ENCODE assay signal across 18 mouse cellular contexts in genomic region chr10:40097519-40097918, GRCm38 (mm10). TPM values are rescaled to one million over a fixed set of nuclear protein-coding genes. Genes with fewer than 3 reads are reported as not detected.
DNase-seq lines count a peak whose midpoint lies in the region; ATAC-seq and TF ChIP-seq lines count a peak whose summit lies in the region.
"Had no signal": no experiment of that assay in that cellular context is flagged by ENCODE, and none has a peak within 500 bp of the region (broad histone marks: within the 10 kb centered on the region; RNA-seq: fewer than 3 reads in every experiment).

No protein-coding gene starts in this region.

- no peak for TF ChIP-seq POLR2A in bone marrow macrophage, adult 2 months (IDR thresholded peaks at IDR 0.05; ENCODE audit: borderline replicate concordance, low read depth, low read length)

- no peak for TF ChIP-seq CTCF in bone marrow macrophage, adult 2 months (IDR thresholded peaks at IDR 0.05; ENCODE audit: low read depth, low read length)

- no peak overlapping the region for H3K27ac ChIP-seq in liver, embryonic 12.5 days
- no peak overlapping the region for H3K27ac ChIP-seq in liver, embryonic 11.5 days (ENCODE audit: low read depth, low read length)
- peak overlapping the region; percentile 72 for H3K27ac ChIP-seq in bone marrow macrophage, adult 2 months (ENCODE audit: insufficient read depth, low read depth, low read length)
- peak overlapping the region; percentile 65 for H3K27ac ChIP-seq in macrophage
- H3K27ac ChIP-seq: heart, embryonic 15.5 days; hindbrain, embryonic 13.5 days; limb, embryonic 15.5 days; midbrain, embryonic 12.5 days; stomach, embryonic 15.5 days had no signal

- WGBS in liver, embryonic 12.5 days (ENCODE audit: insufficient replicate concordance) = 61% methylated on average over 4 of the region's 4 CpGs
- WGBS in liver, embryonic 11.5 days = 65% methylated on average over 4 of the region's 4 CpGs
- 25% methylated on average over 4 of the region's 4 CpGs for WGBS in macrophage (ENCODE audit: missing documents)

- ATAC-seq in liver, embryonic 12.5 days = peak; percentile 54; the same call in 1 of the 2 replicates
- no peak for ATAC-seq in liver, embryonic 11.5 days (replicated peaks; ENCODE audit: low FRiP score)
- ATAC-seq: Patski had no signal

- no peak overlapping the region for H3K4me2 ChIP-seq in liver, embryonic 12.5 days
- no peak overlapping the region for H3K4me2 ChIP-seq in liver, embryonic 11.5 days
- H3K4me2 ChIP-seq: heart, embryonic 15.5 days; hindbrain, embryonic 13.5 days; limb, embryonic 15.5 days; midbrain, embryonic 12.5 days; stomach, embryonic 15.5 days had no signal

- no peak overlapping the region for H3K4me3 ChIP-seq in liver, embryonic 12.5 days
- no peak overlapping the region for H3K4me3 ChIP-seq in liver, embryonic 11.5 days (ENCODE audit: low read depth, low read length)
- peak overlapping the region; percentile 2 for H3K4me3 ChIP-seq in bone marrow macrophage, adult 2 months (ENCODE audit: insufficient read depth, low read length)
- H3K4me3 ChIP-seq in macrophage (ENCODE audit: inconsistent target) = no peak overlapping the region
- H3K4me3 ChIP-seq: erythroblast, embryonic 14.5 days; heart, embryonic 15.5 days; hindbrain, embryonic 13.5 days; limb, embryonic 15.5 days; midbrain, embryonic 12.5 days; stomach, embryonic 15.5 days had no signal

- peaks cover 34% of the 10 kb centered on the region for H3K36me3 ChIP-seq in liver, embryonic 12.5 days
- no peaks in the 10 kb centered on the region for H3K36me3 ChIP-seq in liver, embryonic 11.5 days (ENCODE audit: control insufficient read depth, insufficient read depth, low read length)
- H3K36me3 ChIP-seq in macrophage (ENCODE audit: inconsistent target) = no peaks in the 10 kb centered on the region
- H3K36me3 ChIP-seq: heart, embryonic 15.5 days; hindbrain, embryonic 13.5 days; limb, embryonic 15.5 days; midbrain, embryonic 12.5 days; stomach, embryonic 15.5 days had no signal

- H3K9me3 ChIP-seq in liver, embryonic 12.5 days (replicated peaks) = peaks cover 5% of the 10 kb centered on the region
- H3K9me3 ChIP-seq in liver, embryonic 11.5 days (ENCODE audit: control insufficient read depth, low read length) = no peaks in the 10 kb centered on the region
- H3K9me3 ChIP-seq: heart, embryonic 15.5 days; hindbrain, embryonic 13.5 days; limb, embryonic 15.5 days; midbrain, embryonic 12.5 days; stomach, embryonic 15.5 days had no signal

- no peak overlapping the region for H3K9ac ChIP-seq in liver, embryonic 12.5 days
- H3K9ac ChIP-seq in liver, embryonic 11.5 days (ENCODE audit: low read depth, low read length) = no peak overlapping the region
- H3K9ac ChIP-seq: heart, embryonic 15.5 days; hindbrain, embryonic 13.5 days; limb, embryonic 15.5 days; midbrain, embryonic 12.5 days; stomach, embryonic 15.5 days had no signal

- no peak for DNase-seq in liver, embryonic 11.5 days (ENCODE audit: low spot score)
- peak; percentile 38 for DNase-seq in adrenal gland, postnatal 14 days
- no peak for DNase-seq in T-cell, adult 2 months (ENCODE audit: low spot score)
- no peak for DNase-seq in MN1 (ENCODE audit: low spot score)
- no peak for DNase-seq in c-Kit-positive CD71-positive TER-119-positive erythroid progenitor cells, embryonic 14.5 days (ENCODE audit: low spot score)
- DNase-seq: cerebellum, adult 9-10 months; kidney, adult 9 months; thymus, postnatal 4 days had no signal

- H3K79me2 ChIP-seq in macrophage (ENCODE audit: inconsistent target) = peaks cover 81% of the 10 kb centered on the region

- no peaks in the 10 kb centered on the region for H3K27me3 ChIP-seq in liver, embryonic 12.5 days (replicated peaks)
- H3K27me3 ChIP-seq in liver, embryonic 11.5 days (replicated peaks; ENCODE audit: control insufficient read depth, insufficient read depth, low read length) = no peaks in the 10 kb centered on the region
- H3K27me3 ChIP-seq: heart, embryonic 15.5 days; hindbrain, embryonic 13.5 days; limb, embryonic 15.5 days; midbrain, embryonic 12.5 days; Patski; stomach, embryonic 15.5 days had no signal

- peaks cover 14% of the 10 kb centered on the region; the same call in 1 of the 2 replicates for H3K4me1 ChIP-seq in liver, embryonic 12.5 days
- no peaks in the 10 kb centered on the region for H3K4me1 ChIP-seq in liver, embryonic 11.5 days (replicated peaks; ENCODE audit: control insufficient read depth, insufficient read depth, low read length)
- peaks cover 59% of the 10 kb centered on the region for H3K4me1 ChIP-seq in bone marrow macrophage, adult 2 months (ENCODE audit: control insufficient read depth, insufficient read depth, low read length)
- H3K4me1 ChIP-seq: hindbrain, embryonic 13.5 days; limb, embryonic 15.5 days; midbrain, embryonic 12.5 days; stomach, embryonic 15.5 days had no signal

RNA-seq across cellular contexts. Expression of gene Slc16a10, which starts 44.5 kb away (rescaled TPM):
- 93.9 and 99.9 TPM in 2 replicates for polyA plus RNA-seq in liver, embryonic 12.5 days (2016; fragmentation: Nextera tagmentation; extraction: Ambion mirVana)
- 46.9 and 49.2 TPM in 2 replicates for polyA plus RNA-seq in liver, embryonic 11.5 days (2014; fragmentation: Nextera tagmentation; extraction: Ambion mirVana)
- 24.6 and 29.7 TPM in 2 replicates for total RNA-seq in adrenal gland, postnatal 14 days (2021)
- polyA plus RNA-seq in bone marrow macrophage, adult 2 months (2012; ENCODE audit: insufficient read depth, insufficient read length, missing spikeins) = 59.0 and 61.3 TPM in 2 replicates
- total RNA-seq in macrophage (2018; cell fraction: chromatin; rRNA removed) = 100 to 1,000 TPM in 15 of 26 experiments, 10 to 100 TPM in 11; 13.1 to 439 (median 135) TPM
- 10 to 100 TPM; 27.7 to 75.5 (median 38.9) TPM for total RNA-seq in macrophage (2018; cell fraction: cytosol; rRNA removed)
- 100 to 1,000 TPM in 18 of 26 experiments, 10 to 100 TPM in 8; 57.0 to 318 (median 156) TPM for total RNA-seq in macrophage (2018; cell fraction: nucleus; rRNA removed)
- polyA plus RNA-seq in macrophage (2018) = 22.9 to 56.7 TPM (median 32.9 TPM) in 3 replicates

Comparison
In these comparisons a context has a peak if more than half of its experiments do, and no peak if none do; other contexts are left out.
1. H3K27ac ChIP-seq: peak in bone marrow macrophage, adult 2 months (single experiment) and macrophage (single experiment); none in liver, embryonic 12.5 days (single experiment) and liver, embryonic 11.5 days (single experiment).